Mouse (Mus musculus) spleen, adult 2 months (tissue): ENCODE results near the gene Serp2.

ENCODE experiments used
- CTCF ChIP-seq: fragments of 200-500 bp; IDR thresholded peaks from 2 replicates; pipeline ENCODE4 v1.5.1; 2011; ENCODE audit warnings: mild to moderate bottlenecking, inconsistent platforms; ENCODE audit not compliant: insufficient read depth, insufficient read length, insufficient replicate concordance; ENCODE audit errors: extremely low read depth
- POLR2A ChIP-seq: fragments of 200-500 bp; IDR thresholded peaks from 2 replicates; pipeline ENCODE4 v1.6.1; 2011; ENCODE audit warnings: low read depth, low read length, inconsistent platforms

DNA sequence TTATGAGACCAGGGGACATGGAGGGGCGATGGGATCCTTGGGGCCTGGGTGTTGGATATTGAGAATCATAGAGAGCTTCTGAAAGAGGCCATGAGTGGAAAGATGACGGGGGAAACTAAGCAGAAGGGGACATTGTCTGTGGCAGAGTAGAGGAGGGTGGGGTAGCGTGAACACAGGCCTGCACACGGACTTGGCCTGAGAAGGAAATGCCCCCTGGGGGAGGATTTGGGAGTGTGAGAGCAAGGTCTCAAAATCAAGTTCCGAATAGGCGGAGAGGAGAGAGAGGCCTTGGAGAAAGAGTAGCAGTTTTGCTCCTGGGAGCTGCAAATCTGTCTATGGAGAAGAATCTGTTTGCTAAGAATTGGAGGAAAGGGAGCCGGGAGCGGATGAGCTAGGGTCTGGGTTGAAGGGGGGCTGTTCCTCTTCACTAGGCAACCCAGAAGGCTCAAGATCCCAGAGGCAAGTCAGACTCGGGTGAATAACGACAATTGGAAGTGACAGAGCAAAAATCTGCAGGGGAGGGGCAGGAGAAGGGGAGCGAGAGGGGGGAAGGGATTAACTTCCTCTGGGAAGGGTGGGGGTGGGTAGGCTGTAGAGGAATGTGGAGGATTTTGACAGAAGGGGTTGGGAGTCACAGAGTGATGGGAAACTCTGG is 43.2 kb downstream of the Serp2 start:
- TF ChIP-seq CTCF = no peak
- no peak for TF ChIP-seq POLR2A
